Mouse (Mus musculus) forebrain, embryonic 14.5 days (tissue): ENCODE measurements around the gene Ezh1. TPM values are rescaled to one million over a fixed set of nuclear protein-coding genes. Genes with fewer than 3 reads are reported as not detected.

Experiments used
- ATAC-seq: fragments of 200-750 bp; cut with Nextera tagmentation; 2 replicates; pipeline ENCODE4 v1.8.0; 2017; ENCODE audit warnings: mild to moderate bottlenecking, moderate library complexity
- DNase-seq: peaks from one replicate; pipeline ENCODE4 v3.0.0-alpha.2; 2015; ENCODE audit warnings: low spot score
- H3K27ac ChIP-seq: fragments of 300-500 bp; sonication (generic); 2 replicates; pipeline ENCODE4 v1.5.1; 2014; ENCODE audit warnings: low read depth, mild to moderate bottlenecking, control low read depth, low read length, moderate library complexity
- H3K27me3 ChIP-seq: fragments of 300-500 bp; sonication (generic); replicated peaks from 2 replicates; pipeline ENCODE4 v1.6.1; 2014; ENCODE audit warnings: low read length, control low read depth, mixed read lengths; ENCODE audit not compliant: control insufficient read depth, insufficient read depth
- H3K36me3 ChIP-seq: fragments of 300-500 bp; sonication (generic); 2 replicates; pipeline ENCODE4 v1.6.1; 2014; ENCODE audit warnings: low read length, control low read depth; ENCODE audit not compliant: control insufficient read depth, insufficient read depth
- H3K4me1 ChIP-seq: fragments of 300-500 bp; sonication (generic); 2 replicates; pipeline ENCODE4 v1.6.1; 2014; ENCODE audit warnings: antibody characterized with exemption, low read length, control low read depth; ENCODE audit not compliant: control insufficient read depth, insufficient read depth
- H3K4me2 ChIP-seq: fragments of 300-500 bp; sonication (generic); 2 replicates; pipeline ENCODE4 v1.6.1; 2014; ENCODE audit warnings: mild to moderate bottlenecking, control low read depth, low read length
- H3K4me3 ChIP-seq: fragments of 300-500 bp; sonication (generic); 2 replicates; pipeline ENCODE4 v1.5.1; 2014; ENCODE audit warnings: low read depth, low read length, control low read depth
- H3K9ac ChIP-seq: fragments of 300-500 bp; sonication (generic); 2 replicates; pipeline ENCODE4 v1.6.1; 2014; ENCODE audit warnings: mild to moderate bottlenecking, low read length, control low read depth, moderate library complexity
- H3K9me3 ChIP-seq: fragments of 300-500 bp; sonication (generic); replicated peaks from 2 replicates; pipeline ENCODE4 v1.6.1; 2016; ENCODE audit warnings: low read length, control low read depth, mixed read lengths; ENCODE audit not compliant: control insufficient read depth
- WGBS: fragments of 180-500 bp; shearing (Covaris S2); extraction: QIAGEN DNeasy Blood & Tissue Kit; methylation state at CpG from one replicate; pipeline ENCODE4 v1.1.7; 2014; 5-methylcytosine and 5-hydroxymethylcytosine counted together
- polyA plus RNA-seq: library from polyadenylated mRNA; unstranded; fragments of >200 nt; fragmentation: Nextera tagmentation; extraction: Ambion mirVana; gene quantifications from 2 replicates; pipeline ENCODE4 v1.2.1, GENCODE M21; 2014

Gene Ezh1
- polyA plus RNA-seq, 1 experiment from 2014 or later, result 16.1 TPM

- ATAC-seq (peak; percentile 87), DNase-seq (peak; percentile 88)
- H3K27ac ChIP-seq, result peak within 1 kb of the TSS; percentile 80
- peak within 1 kb of the TSS; percentile 37 for H3K4me3 ChIP-seq
- H3K4me2 ChIP-seq, result peak within 1 kb of the TSS; percentile 71
- 2% methylated on average over 36 of the region's 36 CpGs for WGBS
- H3K9ac ChIP-seq, result peak within 1 kb of the TSS; percentile 75
- no peaks in the 10 kb centered on the region for H3K36me3 ChIP-seq
- H3K4me1 ChIP-seq, result no peaks in the 10 kb centered on the region; the same call in 1 of the 2 replicates
- no peaks in the 10 kb centered on the region for H3K9me3 ChIP-seq
- H3K27me3 ChIP-seq, result no peaks in the 10 kb centered on the region
These were observed 70.4 kb downstream of the Ezh1 start, which contains the start of gene Tubg2 for GRCm38 (mm10) chr11:101155728-101156371. Tubg2 (plus strand) TSS chr11:101155907.

- H3K4me3 ChIP-seq, result no peak overlapping the region
- no peaks in the 10 kb centered on the region for H3K36me3 ChIP-seq
- no peak overlapping the region for H3K9ac ChIP-seq
- 80% methylated on average over 6 of the region's 6 CpGs for WGBS
- peak overlapping the region; percentile 80; the same call in 1 of the 2 replicates for H3K27ac ChIP-seq
- no peaks in the 10 kb centered on the region for H3K27me3 ChIP-seq
- no peaks in the 10 kb centered on the region; the same call in 1 of the 2 replicates for H3K4me1 ChIP-seq
- DNase-seq (no peak), ATAC-seq (no peak)
- no peaks in the 10 kb centered on the region for H3K9me3 ChIP-seq
- H3K4me2 ChIP-seq, result peak overlapping the region; percentile 71
These were observed 71.1 kb downstream of the Ezh1 start for GRCm38 (mm10) chr11:101155151-101155550.

- ATAC-seq, result no peak
- H3K27me3 ChIP-seq, result no peaks in the 10 kb centered on the region
- no peak overlapping the region for H3K27ac ChIP-seq
- H3K9me3 ChIP-seq, result no peaks in the 10 kb centered on the region
- no peak for DNase-seq
- no peak overlapping the region for H3K4me2 ChIP-seq
- no peak overlapping the region for H3K9ac ChIP-seq
- H3K36me3 ChIP-seq, result no peaks in the 10 kb centered on the region
- H3K4me3 ChIP-seq, result no peak overlapping the region
- no peaks in the 10 kb centered on the region; the same call in 1 of the 2 replicates for H3K4me1 ChIP-seq
These were observed 71.6 kb downstream of the Ezh1 start for GRCm38 (mm10) chr11:101154648-101155047.

GRCm38 (mm10) chr11:101152825-101153224 is 73.4 kb downstream of the Ezh1 start:
- Histone ChIP-seq H3K4me1 (peaks cover 4% of the 10 kb centered on the region), H3K27ac (no peak overlapping the region), H3K4me2 (no peak overlapping the region), H3K9me3 (no peaks in the 10 kb centered on the region), H3K4me3 (no peak overlapping the region), H3K36me3 (no peaks in the 10 kb centered on the region), H3K9ac (no peak overlapping the region), H3K27me3 (no peaks in the 10 kb centered on the region)
- ATAC-seq (no peak), DNase-seq (no peak)
- WGBS, result 88% methylated on average over 1 of the region's 1 CpGs

GRCm38 (mm10) chr11:101151063-101151462 is 75.2 kb downstream of the Ezh1 start:
- ATAC-seq (no peak), DNase-seq (no peak)
- Histone ChIP-seq H3K9ac (no peak overlapping the region), H3K36me3 (no peaks in the 10 kb centered on the region), H3K4me3 (no peak overlapping the region), H3K27me3 (no peaks in the 10 kb centered on the region), H3K9me3 (no peaks in the 10 kb centered on the region), H3K27ac (no peak overlapping the region), H3K4me2 (no peak overlapping the region), H3K4me1 (peaks cover 7% of the 10 kb centered on the region)
- 33% methylated on average over 2 of the region's 2 CpGs for WGBS

GRCm38 (mm10) chr11:101149178-101150105 is 76.8 kb downstream of the Ezh1 start:
- Histone ChIP-seq H3K27me3 (no peaks in the 10 kb centered on the region), H3K9me3 (no peaks in the 10 kb centered on the region), H3K9ac (peak overlapping the region; percentile 22; the same call in 1 of the 2 replicates), H3K27ac (peak overlapping the region; percentile 14; the same call in 1 of the 2 replicates), H3K4me1 (peaks cover 7% of the 10 kb centered on the region; the same call in 1 of the 2 replicates), H3K36me3 (no peaks in the 10 kb centered on the region), H3K4me3 (no peak overlapping the region), H3K4me2 (no peak overlapping the region)
- WGBS, result 48% methylated on average over 9 of the region's 9 CpGs
- DNase-seq (peak; percentile 45), ATAC-seq (no peak)

- no peak for ATAC-seq
- Histone ChIP-seq H3K4me2 (no peak overlapping the region), H3K27me3 (no peaks in the 10 kb centered on the region), H3K36me3 (no peaks in the 10 kb centered on the region), H3K9ac (no peak overlapping the region), H3K27ac (no peak overlapping the region), H3K9me3 (no peaks in the 10 kb centered on the region), H3K4me3 (no peak overlapping the region), H3K4me1 (peaks cover 7% of the 10 kb centered on the region; the same call in 1 of the 2 replicates)
- DNase-seq, result no peak
- 74% methylated on average over 10 of the region's 10 CpGs for WGBS
These were observed 77.5 kb downstream of the Ezh1 start for GRCm38 (mm10) chr11:101148751-101149150.

GRCm38 (mm10) chr11:101146377-101146776 is 79.9 kb downstream of the Ezh1 start:
- Histone ChIP-seq H3K36me3 (no peaks in the 10 kb centered on the region), H3K27ac (no peak overlapping the region; the same call in 1 of the 2 replicates), H3K4me3 (no peak overlapping the region), H3K4me1 (peaks cover 7% of the 10 kb centered on the region; the same call in 1 of the 2 replicates), H3K9me3 (no peaks in the 10 kb centered on the region), H3K9ac (no peak overlapping the region), H3K27me3 (no peaks in the 10 kb centered on the region), H3K4me2 (no peak overlapping the region; the same call in 1 of the 2 replicates)
- DNase-seq (peak; percentile 81), ATAC-seq (0 out of 2 replicates have a peak, but pooled peaks have one; percentile 29)
- 13% methylated on average over 10 of the region's 10 CpGs for WGBS
